Mouse (Mus musculus): Measurements from ENCODE around the gene Cdk14. TPM values are rescaled to one million over a fixed set of nuclear protein-coding genes. Genes with fewer than 3 reads are reported as not detected.

Cdk14 gene
- polyA plus RNA-seq (2017; shearing (Covaris generic)), result under 1 TPM; 0.29 to 0.96 TPM

GRCm38 (mm10) chr5:5419992-5420455 lies at the start of gene Cdk14:
Cdk14 (minus strand) TSS chr5:5420312.

DNA sequence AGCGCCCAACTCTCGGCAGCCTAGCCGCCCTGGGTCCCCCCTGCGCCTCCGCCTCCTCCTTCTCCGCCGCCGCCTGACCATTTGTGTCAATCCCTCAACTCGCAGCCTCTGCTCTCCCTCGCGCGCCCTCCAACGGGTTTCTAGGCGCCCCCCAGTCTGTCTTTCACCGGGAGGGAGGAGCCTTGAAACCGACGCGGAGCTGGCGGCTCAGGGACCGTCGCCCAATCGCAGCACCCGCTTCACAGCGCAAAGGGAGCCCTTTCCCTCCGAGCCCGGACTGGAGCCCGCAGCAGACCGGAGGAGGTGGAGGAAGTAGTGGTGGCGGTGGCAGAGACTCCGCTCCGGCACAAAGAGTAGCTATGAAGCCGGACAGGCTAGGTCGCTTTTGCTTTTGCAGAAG lies 662.2 kb downstream of the Cdk14 start, which contains the start of gene Fzd1:
Gene Fzd1 (minus strand): TSS at position 134 of the 400 bp plus-strand sequence.

Other genes with a start within 250 kb of the Cdk14 start
- not detected for gene 1700015F17Rik, start 58.8 kb upstream of the Cdk14 start, polyA plus RNA-seq (2017; shearing (Covaris generic))
- 1 to 10 TPM in 1 of 2 experiments, not detected in 1; 3.1 TPM for gene Cldn12, start 94.6 kb upstream of the Cdk14 start, polyA plus RNA-seq (2017; shearing (Covaris generic))
- 10 to 100 TPM in 1 of 2 experiments, 1 to 10 TPM in 1; 9.8 to 15.0 TPM for gene Gtpbp10, start 139.2 kb upstream of the Cdk14 start, polyA plus RNA-seq (2017; shearing (Covaris generic))
- 1 to 10 TPM in 1 of 2 experiments, under 1 TPM in 1; 0.30 to 1.2 TPM for gene Gm8773, start 153.5 kb upstream of the Cdk14 start, polyA plus RNA-seq (2017; shearing (Covaris generic))
- not detected for gene Cfap69, start 243.9 kb upstream of the Cdk14 start, polyA plus RNA-seq (2017; shearing (Covaris generic))